Mouse (Mus musculus) skeletal muscle tissue, adult 2 months (tissue): ENCODE measurements around the gene Utf1.

ENCODE experiments used
- DNase-seq: peaks from one replicate; pipeline ENCODE4 v3.0.0-alpha.2; 2012; ENCODE audit warnings: low read depth, low spot score

The Utf1 gene

DNA sequence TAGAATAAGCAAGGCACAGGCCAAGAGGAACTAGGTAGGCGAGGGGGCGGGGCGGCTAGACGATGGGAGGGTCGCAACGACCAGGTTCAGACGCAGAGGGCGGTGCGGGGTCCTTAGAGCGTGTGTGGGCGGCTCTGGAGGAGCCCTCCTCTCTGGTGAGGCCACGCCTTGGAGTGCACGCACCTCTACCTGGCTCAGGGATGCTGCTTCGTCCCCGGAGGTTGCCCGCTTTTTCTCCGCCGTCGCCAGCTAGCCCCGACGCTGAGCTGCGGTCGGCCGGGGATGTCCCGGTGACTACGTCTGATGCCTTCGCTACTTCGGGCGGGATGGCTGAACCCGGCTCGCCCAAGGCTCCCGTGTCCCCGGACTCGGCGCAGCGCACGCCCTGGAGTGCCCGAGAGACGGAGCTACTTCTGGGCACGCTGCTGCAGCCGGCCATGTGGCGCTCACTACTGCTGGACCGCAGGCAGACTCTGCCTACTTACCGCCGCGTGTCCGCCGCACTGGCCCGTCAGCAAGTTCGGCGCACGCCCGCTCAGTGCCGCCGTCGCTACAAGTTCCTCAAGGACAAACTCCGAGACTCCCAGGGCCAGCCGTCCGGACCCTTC lies at the start of gene Utf1:
Utf1 (plus strand) TSS at position 116 of the 608 bp plus-strand sequence.
- no peak for DNase-seq

DNA sequence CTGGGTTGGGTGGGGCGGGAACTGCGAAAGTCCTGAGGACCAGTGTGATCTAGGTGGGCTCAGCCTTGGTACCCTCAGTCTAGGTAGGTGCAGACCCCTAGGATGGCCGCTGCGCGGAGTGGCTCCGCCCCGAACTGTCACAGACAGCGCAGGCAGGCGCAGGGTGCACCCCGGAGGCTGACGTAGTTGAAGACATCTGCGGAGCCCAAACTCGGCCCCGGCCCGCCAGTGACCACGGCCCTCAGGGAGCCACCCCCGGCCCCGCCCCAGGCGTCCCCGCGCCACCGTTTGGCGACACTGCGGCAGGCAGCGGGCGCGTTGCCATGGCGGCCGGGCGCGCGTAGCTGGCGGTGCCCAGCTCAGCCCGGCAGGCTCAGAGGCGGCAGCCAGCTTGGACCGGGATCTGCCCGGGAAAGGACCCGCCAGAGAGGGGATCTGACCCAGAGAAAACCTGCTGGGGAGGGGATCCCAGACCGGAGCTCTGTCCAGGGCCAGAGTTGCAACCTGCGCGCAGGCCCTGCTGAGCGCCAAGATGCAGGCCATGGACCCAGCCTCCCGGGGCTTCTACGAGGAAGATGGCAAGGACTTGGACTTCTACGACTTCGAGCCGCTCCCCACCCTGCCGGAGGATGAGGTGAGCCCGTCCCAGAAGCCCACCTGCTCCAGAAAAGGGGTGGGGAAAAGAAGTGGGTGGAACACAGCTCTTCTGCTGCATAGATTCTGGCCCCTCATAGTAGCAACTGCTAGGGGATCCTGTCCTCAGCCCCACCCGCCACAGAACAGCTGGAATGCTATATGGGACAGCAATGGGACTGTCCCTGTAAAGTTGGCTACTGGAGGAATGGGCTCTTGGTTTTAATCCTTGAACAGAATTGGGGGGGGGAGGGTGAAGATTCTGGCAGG lies 48.7 kb upstream of the Utf1 start, which contains the start of gene Kndc1:
Kndc1 (plus strand) TSS at position 42 of the 903 bp plus-strand sequence.
- no peak for DNase-seq

DNA sequence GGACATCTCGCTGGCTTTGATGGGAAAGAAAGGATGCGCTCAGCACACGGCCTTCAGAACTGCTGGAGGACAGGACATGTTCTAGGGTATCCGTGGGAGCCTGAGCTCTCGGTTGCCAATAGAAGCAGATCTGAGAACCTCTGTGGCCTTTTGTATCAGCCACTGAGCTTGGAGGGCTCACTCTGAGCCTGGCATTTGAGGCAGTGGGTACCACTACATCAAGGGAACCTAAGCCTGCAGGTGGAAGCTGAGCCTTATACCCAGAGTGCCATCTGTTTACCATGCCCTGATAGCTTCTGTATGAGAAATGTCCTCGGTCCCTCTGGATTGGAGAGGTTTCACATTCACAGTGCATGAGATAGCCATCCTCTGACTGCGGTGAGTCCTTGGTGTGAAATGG lies 47.3 kb upstream of the Utf1 start:
- no peak for DNase-seq

GRCm38 (mm10) chr7:139896796-139897195 lies 46.8 kb upstream of the Utf1 start:
- no peak for DNase-seq

DNA sequence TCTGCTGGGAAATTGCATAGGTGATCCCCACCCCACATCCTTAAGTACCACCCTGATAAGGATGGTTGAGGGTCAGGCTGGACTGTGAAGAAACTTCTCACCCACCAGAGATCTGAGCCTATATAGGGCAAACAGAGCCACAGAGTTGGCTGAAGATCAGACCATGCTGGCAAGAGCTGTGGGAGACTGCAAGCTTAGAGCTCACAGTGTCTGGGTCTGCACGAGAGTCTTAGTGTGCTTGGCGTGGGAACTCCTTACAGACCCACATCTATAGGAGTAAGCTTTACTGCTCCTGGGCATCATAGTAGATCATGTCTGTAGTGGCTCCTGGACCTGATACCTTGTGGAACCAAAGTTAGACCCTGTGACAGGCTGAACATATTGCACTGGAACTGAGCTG lies 45.0 kb upstream of the Utf1 start:
- DNase-seq, result no peak

DNA sequence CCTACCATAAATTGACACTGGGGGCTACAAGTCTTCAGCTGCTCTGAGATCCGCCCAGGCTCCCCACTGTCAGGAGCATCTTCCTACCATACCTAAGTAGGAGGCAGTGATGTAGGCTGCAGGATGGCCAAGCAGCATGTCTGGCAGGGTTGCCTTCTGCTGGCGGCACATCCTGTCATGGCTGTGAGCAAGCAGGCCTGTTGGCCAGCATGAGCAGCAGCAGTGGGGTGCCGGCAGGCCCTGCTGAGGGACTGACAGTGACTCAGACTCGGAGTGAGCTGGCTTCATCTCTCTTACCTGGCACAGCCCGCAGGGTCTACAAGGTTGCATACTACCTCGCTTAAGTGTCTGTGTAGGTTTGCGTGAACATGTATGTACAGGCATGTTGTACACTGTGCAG lies 44.1 kb upstream of the Utf1 start:
- DNase-seq, result no peak

GRCm38 (mm10) chr7:139900456-139900855 lies 43.1 kb upstream of the Utf1 start:
- no peak for DNase-seq

DNA sequence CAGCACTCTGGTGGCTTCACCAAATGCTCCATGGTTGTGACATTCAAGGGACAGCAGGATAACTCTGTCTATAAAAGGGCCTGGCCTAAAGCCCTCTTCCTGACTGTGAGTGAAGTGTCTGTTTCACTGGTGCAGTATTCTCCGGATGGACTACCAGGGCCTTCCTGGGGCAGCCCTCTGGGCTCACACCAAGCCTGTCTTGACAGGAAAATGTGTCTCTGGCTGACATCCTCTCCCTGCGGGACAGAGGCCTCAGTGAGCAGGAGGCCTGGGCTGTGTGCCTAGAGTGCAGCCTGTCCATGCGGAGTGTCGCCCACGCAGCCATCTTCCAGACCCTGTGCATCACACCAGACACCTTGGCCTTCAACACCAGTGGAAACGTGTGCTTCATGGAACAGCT lies 42.7 kb upstream of the Utf1 start:
- DNase-seq, result no peak

GRCm38 (mm10) chr7:139901981-139902380 lies 41.6 kb upstream of the Utf1 start:
- DNase-seq, result no peak

GRCm38 (mm10) chr7:139905261-139905660 lies 38.3 kb upstream of the Utf1 start:
- no peak for DNase-seq

DNA sequence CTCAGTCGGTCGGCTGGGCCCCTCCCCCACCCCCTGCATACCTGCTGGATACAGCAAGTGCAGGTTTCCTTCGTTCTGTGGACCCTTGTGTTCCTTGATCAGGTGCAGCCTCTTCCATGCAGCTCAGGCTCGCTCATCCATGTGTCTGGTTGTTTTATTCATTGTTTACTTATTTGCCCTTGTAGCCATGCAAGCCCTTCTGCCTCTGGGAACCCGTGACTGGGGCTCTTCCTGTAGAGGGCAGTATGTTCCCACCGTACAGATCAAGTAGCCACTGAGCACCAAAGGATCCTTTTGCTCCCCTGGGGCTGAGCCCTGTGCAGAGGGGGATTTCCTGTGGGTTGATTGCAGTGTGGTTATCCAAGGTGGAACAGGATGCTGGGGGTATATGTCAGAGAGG lies 37.9 kb upstream of the Utf1 start:
- no peak for DNase-seq

- no peak for DNase-seq
Measured at GRCm38 (mm10) chr7:139908176-139908575, 35.4 kb upstream of the Utf1 start.

- DNase-seq, result no peak
Measured at GRCm38 (mm10) chr7:139909469-139909868, 34.1 kb upstream of the Utf1 start.

DNA sequence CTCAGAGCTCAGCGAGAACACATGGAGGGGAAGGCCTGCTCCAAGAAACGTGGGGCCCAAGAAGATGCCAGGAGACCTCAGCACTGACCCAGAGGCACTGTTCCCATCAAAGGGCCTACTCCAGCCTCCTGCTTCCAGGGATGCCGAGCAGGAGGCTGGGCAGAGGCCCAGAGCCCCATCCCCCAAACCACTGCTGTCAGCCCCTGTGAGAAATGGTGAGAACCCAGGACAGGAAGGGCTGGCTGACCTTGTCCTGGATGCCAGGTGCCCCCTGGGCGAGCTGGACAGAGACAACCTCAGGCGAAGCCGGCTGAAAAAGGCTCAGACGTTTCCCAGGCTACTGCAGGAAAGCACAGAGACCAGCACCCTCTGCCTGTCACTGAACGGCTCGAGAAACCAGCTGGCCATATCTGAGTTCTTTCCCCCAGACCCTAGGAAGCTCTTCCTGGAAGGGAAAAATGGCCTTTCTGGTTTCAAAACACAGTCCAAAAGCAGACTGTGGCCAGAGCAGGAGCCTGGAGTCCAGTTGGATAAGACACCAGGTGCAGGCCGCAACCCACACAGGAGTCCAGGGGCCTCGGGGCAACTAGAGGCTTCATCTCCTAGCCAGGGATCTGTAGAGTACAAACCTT lies 33.3 kb upstream of the Utf1 start:
- no peak for DNase-seq

GRCm38 (mm10) chr7:139914141-139915047 lies 29.2 kb upstream of the Utf1 start:
- no peak for DNase-seq

DNA sequence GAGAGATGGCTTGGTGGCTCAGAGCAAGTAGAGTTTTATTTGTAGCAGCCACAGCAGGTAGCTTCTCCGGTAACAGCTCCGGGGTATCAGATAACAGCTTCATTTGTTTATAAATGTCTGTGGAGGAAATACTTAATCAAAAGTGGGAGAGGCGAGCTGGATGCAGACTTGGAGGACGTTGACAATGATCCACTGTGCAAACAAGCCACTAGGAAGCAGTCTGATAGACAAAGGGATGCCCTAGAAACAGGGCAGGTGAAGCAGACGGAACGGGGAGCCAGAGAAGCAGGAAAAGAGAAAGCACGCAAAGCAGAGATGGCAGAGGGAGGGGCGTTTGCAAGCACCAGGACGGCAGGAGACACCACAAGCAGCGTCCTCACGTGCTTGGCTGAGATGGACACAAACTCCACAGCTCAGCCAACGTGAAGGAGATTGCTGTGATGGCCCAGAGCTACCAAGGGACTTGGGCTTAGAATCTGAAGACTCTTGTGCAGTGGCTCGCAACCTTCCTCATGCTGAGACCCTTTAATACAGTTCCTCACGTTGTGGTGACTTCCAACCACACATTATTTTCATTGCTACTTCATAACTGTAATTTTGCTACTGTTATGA lies 27.8 kb upstream of the Utf1 start:
- DNase-seq, result no peak

- no peak for DNase-seq
Measured at GRCm38 (mm10) chr7:139916345-139916744, 27.2 kb upstream of the Utf1 start.

- DNase-seq, result no peak
Measured at GRCm38 (mm10) chr7:139918262-139918661, 25.3 kb upstream of the Utf1 start.

GRCm38 (mm10) chr7:139930732-139931131 lies 12.9 kb upstream of the Utf1 start:
- DNase-seq, result no peak

DNA sequence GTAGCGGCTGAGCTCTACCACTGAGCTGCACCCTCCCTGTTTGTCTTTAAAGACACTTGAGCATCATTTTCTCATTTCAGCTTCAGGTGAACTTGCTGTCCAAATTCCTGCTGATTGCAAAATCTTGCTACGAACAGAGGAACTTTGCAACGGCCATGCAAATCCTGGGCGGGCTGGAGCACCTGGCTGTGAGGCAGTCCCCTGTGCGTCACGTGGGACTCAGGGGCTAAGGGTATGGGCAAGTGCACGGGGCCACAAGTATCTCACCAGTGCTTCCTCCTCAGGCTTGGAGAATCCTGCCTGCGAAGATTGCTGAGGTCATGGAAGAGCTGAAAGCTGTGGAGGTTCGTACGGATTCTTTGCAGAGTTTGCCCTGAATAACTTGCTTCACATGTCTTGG lies 6.9 kb upstream of the Utf1 start:
- DNase-seq, result no peak

GRCm38 (mm10) chr7:139937138-139937537 lies 6.5 kb upstream of the Utf1 start:
- DNase-seq, result no peak
